Mouse (Mus musculus) left cerebral cortex, postnatal 14 days (tissue): ENCODE data around the gene Rbms3. TPM values are rescaled to one million over a fixed set of nuclear protein-coding genes. Genes with fewer than 3 reads are reported as not detected.
A peak's percentile ranks its signal among the peaks of the same experiment; 100 is the strongest.

Source experiments
- DNase-seq, 2 experiments: peaks; one replicate each; pipeline ENCODE4 v3.0.0; 2021 to 2022; ENCODE audit warnings: low spot score in 2 of 2, mixed read lengths in 1 of 2
- intact Hi-C: fragments of 180-260 bp; cut with DNase I; formaldehyde crosslinking; loops from one replicate; pipeline ENCODE4 v1.15.1; 2025
- total RNA-seq, 2 experiments: library from RNA; stranded (reverse); gene quantifications; 2 replicates each; pipeline ENCODE4 v1.2.3; 2021

Gene Rbms3
- total RNA-seq, 2 experiments from 2014 or later: 12.9 to 14.4 TPM

- intact Hi-C loops: no loop called here
These were observed 1087.7 kb downstream of the Rbms3 start for GRCm38 (mm10) chr9:116541976-116542375.

GRCm38 (mm10) chr9:116535709-116536108, 1094.0 kb downstream of the Rbms3 start:
- intact Hi-C loops: no loop called here
- no peak for DNase-seq

More at GRCm38 (mm10) chr9:116541976-116542375, 1087.7 kb downstream of the Rbms3 start:
- DNase-seq: peak in 1 of 2 experiments; percentile 20

GRCm38 (mm10) chr9:116533381-116533780, 1096.3 kb downstream of the Rbms3 start:
- DNase-seq: no peak
- intact Hi-C loops: no loop called here

GRCm38 (mm10) chr9:116531121-116531520, 1098.6 kb downstream of the Rbms3 start:
- intact Hi-C loops: no loop called here
- no peak for DNase-seq

- intact Hi-C loops: no loop called here
- no peak for DNase-seq
These were observed 1105.3 kb downstream of the Rbms3 start for GRCm38 (mm10) chr9:116524386-116524785.
